Mouse (Mus musculus): ENCODE measurements around the gene Foxa3. TPM values are rescaled to one million over a fixed set of nuclear protein-coding genes. Genes with fewer than 3 reads are reported as not detected.

The Foxa3 gene
- polyA plus RNA-seq, 1 experiment from 2014 or later = not detected

DNA sequence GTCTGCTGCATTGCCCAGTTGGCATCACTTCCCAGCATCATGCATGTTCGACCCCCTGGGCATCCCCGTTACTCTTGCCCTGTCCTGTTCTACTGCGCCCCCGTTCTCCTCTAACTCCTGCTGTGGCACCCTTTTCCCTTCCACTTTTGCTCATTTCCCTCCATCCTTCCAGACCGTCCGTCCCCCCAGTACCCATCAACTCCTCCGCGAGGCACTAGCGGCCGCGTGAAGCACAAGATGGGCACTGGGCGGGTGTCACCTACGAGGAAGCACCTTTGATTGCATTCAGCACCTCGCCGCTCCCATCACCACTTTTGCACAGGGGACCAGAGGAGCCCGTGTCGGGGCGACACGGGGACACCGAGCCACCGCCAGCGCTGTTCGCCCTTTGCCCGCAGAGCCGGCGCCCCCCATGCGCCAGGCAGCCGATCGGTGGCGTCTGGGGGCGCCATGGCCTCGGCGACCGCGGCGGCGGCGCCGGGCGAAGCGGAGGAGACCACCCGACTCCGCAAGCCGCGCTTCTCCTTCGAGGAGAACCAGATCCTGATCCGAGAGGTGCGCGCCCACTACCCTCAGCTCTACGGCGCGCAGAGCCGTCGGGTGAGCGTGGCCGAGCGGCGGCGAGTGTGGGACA is 31.6 kb downstream of the Foxa3 start:
- Histone ChIP-seq H3K27ac (replicated peaks) (0 out of 2 replicates have a peak overlapping the region, but pooled peaks have one; percentile 95), H3K4me2 (replicated peaks) (peak overlapping the region; percentile 87), H3K9ac (replicated peaks) (peak overlapping the region; percentile 59), H3K36me3 (peaks cover 7% of the 10 kb centered on the region; the same call in 1 of the 2 replicates), H3K4me3 (peak overlapping the region; percentile 54), H3K27me3 (peaks cover 11% of the 10 kb centered on the region; the same call in 1 of the 2 replicates), H3K9me3 (no peaks in the 10 kb centered on the region), H3K4me1 (peaks cover 31% of the 10 kb centered on the region)
- WGBS = under 1% methylated on average over 58 of the region's 59 CpGs
- peak; percentile 14; the same call in 1 of the 2 replicates for ATAC-seq (replicated peaks)

DNA sequence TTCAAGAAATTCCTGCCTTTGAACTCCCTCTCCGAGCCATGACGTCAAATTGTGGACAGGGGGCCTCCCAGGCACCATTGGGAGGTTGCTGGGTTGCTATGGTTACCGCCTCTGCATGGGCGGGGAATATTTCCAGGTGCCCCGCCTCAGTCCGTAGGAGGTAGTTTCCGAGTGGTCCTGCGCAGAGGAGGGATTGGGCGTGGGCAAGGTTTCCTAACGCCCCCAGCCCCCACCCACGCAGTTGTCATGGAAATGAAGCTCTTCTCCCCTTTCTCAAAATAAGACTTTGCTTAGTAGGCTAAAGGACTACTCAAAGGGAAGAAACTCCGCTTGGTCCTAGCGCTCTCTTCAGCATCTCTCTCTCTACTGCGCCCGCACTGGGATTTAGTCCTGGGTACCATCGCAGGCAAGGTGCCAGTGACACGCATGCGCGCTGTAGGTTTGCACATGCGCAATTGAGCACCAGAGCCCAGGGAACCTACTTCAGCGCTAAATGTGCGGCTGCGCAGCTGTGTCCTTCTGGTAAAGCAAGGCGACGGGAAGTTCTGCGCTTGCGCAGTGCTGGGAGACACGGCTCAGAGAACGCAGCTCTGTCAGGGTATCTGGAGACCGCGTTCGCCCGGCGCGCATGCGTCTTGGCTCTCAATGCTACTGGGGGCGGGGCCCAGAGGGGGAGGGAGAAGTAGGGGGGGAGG is 32.6 kb downstream of the Foxa3 start, which contains the start of gene Mypop:
Gene Mypop, plus strand, starts transcription at position 645 of the 695 bp plus-strand sequence.
- Histone ChIP-seq H3K27me3 (peaks cover 11% of the 10 kb centered on the region; the same call in 1 of the 2 replicates), H3K27ac (replicated peaks) (peak within 1 kb of the TSS; percentile 95), H3K9me3 (no peaks in the 10 kb centered on the region), H3K4me2 (replicated peaks) (peak within 1 kb of the TSS; percentile 87), H3K36me3 (no peaks in the 10 kb centered on the region), H3K4me1 (peaks cover 31% of the 10 kb centered on the region), H3K4me3 (peak within 1 kb of the TSS; percentile 54), H3K9ac (replicated peaks) (peak within 1 kb of the TSS; percentile 59)
- WGBS = under 1% methylated on average over 37 of the region's 37 CpGs
- ATAC-seq (replicated peaks) = peak; percentile 95

DNA sequence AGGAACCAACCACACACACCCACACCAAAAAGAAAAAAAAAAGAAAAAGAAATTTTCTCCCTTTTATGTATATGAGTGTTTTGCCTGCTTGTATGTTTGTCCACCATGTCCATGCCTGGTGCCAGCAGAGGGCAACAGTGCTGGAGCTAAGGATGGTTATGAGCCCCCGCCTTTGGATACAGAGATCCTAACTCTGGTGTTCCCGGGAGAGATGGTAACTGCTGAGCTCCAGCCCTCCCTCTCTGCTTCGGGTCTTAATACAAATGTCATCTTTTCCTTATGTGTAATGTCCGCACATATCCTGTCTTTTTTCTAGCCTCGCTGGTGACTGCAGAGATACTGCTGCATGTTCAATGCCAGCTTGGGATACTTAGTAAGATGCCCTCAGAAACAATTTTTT is 33.3 kb downstream of the Foxa3 start:
- H3K9ac ChIP-seq (replicated peaks) = peak overlapping the region; percentile 50
- ATAC-seq (replicated peaks) = no peak
- peaks cover 11% of the 10 kb centered on the region; the same call in 1 of the 2 replicates for H3K27me3 ChIP-seq
- H3K4me1 ChIP-seq = peaks cover 28% of the 10 kb centered on the region
- H3K36me3 ChIP-seq = no peaks in the 10 kb centered on the region
- peak overlapping the region; percentile 54 for H3K4me3 ChIP-seq
- H3K4me2 ChIP-seq (replicated peaks) = peak overlapping the region; percentile 67
- peak overlapping the region; percentile 95 for H3K27ac ChIP-seq (replicated peaks)
- no peaks in the 10 kb centered on the region for H3K9me3 ChIP-seq
- 5% methylated on average over 5 of the region's 5 CpGs for WGBS

DNA sequence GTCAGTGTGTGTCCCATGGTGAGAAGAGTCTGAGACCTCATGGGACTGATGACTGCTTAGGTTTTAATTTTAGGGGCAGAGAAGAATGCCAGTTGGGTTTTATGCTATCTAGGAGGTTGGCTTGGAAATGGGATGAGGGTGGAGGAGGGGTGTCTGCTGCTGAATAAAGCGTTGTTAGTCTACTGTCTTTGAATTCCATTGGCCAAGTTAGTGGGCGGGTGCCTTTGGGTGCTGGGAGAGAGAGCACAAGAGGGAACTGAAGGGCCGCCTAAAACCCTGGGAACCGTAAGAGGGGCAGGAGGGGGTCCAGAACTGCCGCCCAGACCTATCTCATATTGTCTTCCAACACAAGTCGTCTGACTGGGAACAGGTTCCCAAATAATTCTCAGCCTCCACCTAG is 34.6 kb downstream of the Foxa3 start:
- Histone ChIP-seq H3K4me2 (replicated peaks) (no peak overlapping the region), H3K9ac (replicated peaks) (no peak overlapping the region), H3K36me3 (no peaks in the 10 kb centered on the region), H3K4me3 (no peak overlapping the region), H3K9me3 (no peaks in the 10 kb centered on the region), H3K27me3 (peaks cover 11% of the 10 kb centered on the region; the same call in 1 of the 2 replicates), H3K4me1 (peaks cover 27% of the 10 kb centered on the region), H3K27ac (replicated peaks) (no peak overlapping the region)
- ATAC-seq (replicated peaks) = no peak
- 67% methylated on average over 6 of the region's 6 CpGs for WGBS

DNA sequence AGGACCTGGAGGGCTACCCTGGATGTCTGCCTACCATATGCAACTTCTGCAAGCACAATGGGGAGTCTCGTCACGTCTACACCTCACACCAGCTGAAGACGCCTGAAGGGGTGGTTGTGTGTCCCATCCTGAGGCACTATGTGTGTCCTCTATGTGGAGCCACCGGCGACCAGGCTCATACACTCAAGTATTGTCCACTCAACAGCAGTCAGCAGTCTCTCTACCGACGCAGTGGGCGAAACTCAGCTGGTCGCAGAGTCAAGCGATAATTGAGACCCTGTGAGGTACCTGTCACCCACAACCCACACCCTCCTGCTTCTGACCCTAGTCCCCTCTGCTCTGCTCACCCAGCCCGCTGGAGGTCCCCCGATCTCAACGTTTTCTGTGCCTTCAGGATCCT is 35.6 kb downstream of the Foxa3 start:
- no peak overlapping the region for H3K9ac ChIP-seq (replicated peaks)
- peaks cover 18% of the 10 kb centered on the region for H3K4me1 ChIP-seq
- H3K4me2 ChIP-seq (replicated peaks) = no peak overlapping the region
- H3K27ac ChIP-seq (replicated peaks) = no peak overlapping the region
- peaks cover 7% of the 10 kb centered on the region; the same call in 1 of the 2 replicates for H3K27me3 ChIP-seq
- 75% methylated on average over 13 of the region's 13 CpGs for WGBS
- ATAC-seq (replicated peaks) = no peak
- no peak overlapping the region for H3K4me3 ChIP-seq
- no peaks in the 10 kb centered on the region for H3K9me3 ChIP-seq
- H3K36me3 ChIP-seq = no peaks in the 10 kb centered on the region

DNA sequence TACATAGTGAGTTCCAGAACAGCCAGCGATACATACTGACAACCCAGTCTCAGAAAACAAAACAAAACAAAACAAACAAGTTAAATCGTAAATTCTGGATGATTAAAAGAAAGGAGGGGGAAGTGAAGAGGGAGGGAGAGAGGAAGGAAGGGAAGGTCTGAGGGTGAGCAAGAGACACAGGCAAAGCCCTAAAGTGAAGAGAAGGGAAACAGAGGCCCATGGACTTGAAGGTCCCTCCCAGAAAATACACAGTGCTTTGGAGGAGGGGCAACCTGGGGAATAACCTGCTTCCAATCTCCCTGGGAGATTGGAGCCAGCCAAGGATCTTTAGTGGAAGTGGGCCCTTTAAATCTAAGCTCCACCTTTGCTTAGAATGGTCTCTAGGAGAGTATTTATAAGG is 36.2 kb downstream of the Foxa3 start, which contains the start of gene Nanos2:
Gene Nanos2, plus strand, starts transcription at position 301 of the 400 bp plus-strand sequence.
- Histone ChIP-seq H3K36me3 (no peaks in the 10 kb centered on the region), H3K9ac (replicated peaks) (no peak within 1 kb of the TSS), H3K27ac (replicated peaks) (no peak within 1 kb of the TSS), H3K27me3 (0 out of 2 replicates have a peak, but pooled peaks cover under 1% of the 10 kb centered on the region), H3K4me3 (no peak within 1 kb of the TSS), H3K4me2 (replicated peaks) (no peak within 1 kb of the TSS), H3K9me3 (no peaks in the 10 kb centered on the region), H3K4me1 (peaks cover 11% of the 10 kb centered on the region)
- WGBS = 72% methylated on average over 2 of the region's 2 CpGs
- no peak for ATAC-seq (replicated peaks)

DNA sequence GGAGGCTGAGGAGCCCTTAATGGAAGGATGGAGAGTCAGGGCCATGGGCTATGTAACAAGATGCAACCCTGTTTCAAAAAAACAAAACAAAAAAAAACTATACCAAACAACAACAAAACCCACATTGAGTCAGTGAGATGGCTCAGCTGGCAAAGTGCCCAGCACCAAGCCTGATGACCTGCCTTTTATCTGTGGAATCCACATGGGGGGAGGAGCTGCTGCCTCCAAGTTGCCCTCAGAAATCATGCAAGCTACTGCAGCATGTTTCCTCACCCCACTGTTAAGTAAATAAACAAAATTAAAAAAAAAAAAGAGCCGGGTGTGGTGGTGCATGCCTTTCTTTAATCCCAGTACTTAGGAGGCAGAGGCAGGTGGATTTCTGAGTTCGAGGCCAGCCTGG is 36.8 kb downstream of the Foxa3 start:
- ATAC-seq (replicated peaks) = no peak
- H3K27ac ChIP-seq (replicated peaks) = no peak overlapping the region
- no peak overlapping the region for H3K9ac ChIP-seq (replicated peaks)
- peaks cover 5% of the 10 kb centered on the region for H3K4me1 ChIP-seq
- H3K9me3 ChIP-seq = no peaks in the 10 kb centered on the region
- H3K27me3 ChIP-seq = no peaks in the 10 kb centered on the region
- H3K4me2 ChIP-seq (replicated peaks) = no peak overlapping the region
- no peaks in the 10 kb centered on the region for H3K36me3 ChIP-seq
- 85% methylated on average over 2 of the region's 2 CpGs for WGBS
- H3K4me3 ChIP-seq = no peak overlapping the region

DNA sequence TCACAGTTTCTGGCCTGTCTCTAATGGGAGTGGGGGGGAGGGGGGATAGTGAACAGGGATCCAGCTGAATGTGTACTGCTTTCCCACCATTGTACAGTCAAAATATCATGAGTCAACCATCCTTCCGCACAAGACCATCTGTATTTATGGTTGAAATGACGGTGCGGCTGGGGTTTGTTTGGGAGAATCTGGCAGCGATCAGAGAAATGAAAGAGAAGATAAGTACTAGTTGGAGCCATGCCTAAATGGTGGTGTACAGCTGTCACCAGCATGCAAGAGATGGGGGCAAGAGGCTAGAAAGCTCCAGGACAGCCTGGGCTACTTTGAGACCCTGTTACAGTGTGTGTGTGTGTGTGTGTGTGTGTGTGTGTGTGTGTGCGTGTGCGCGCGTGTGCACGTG is 45.0 kb downstream of the Foxa3 start:
- H3K4me2 ChIP-seq (replicated peaks) = no peak overlapping the region
- no peak overlapping the region for H3K4me3 ChIP-seq
- 71% methylated on average over 9 of the region's 9 CpGs for WGBS
- H3K27me3 ChIP-seq = no peaks in the 10 kb centered on the region
- no peaks in the 10 kb centered on the region for H3K36me3 ChIP-seq
- H3K27ac ChIP-seq (replicated peaks) = 0 out of 2 replicates have a peak overlapping the region, but pooled peaks have one; percentile 52
- H3K9me3 ChIP-seq = no peaks in the 10 kb centered on the region
- H3K4me1 ChIP-seq = no peaks in the 10 kb centered on the region
- peak; percentile 68 for ATAC-seq (replicated peaks)
- no peak overlapping the region for H3K9ac ChIP-seq (replicated peaks)

DNA sequence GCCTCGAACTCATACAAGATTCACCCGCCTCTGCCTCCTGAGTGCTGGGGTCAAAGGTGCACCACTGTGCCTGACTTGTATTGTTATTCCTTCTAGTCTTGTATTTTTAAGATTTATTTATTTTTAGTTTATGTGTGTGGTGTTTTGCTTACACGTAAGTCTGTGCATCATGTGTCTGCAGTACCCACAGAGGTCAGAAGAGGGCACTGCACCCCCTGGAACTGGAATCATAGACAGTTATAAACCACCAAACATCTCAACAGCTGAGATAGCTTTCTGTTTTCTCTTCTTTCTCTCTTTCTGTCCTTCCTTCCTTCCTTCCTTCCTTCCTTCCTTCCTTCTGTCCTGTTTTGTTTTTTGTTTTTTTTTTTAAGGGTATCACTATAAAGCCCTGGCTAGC is 52.4 kb downstream of the Foxa3 start:
- H3K27ac ChIP-seq (replicated peaks) = no peak overlapping the region
- WGBS = 84% methylated on average over 3 of the region's 3 CpGs
- H3K9ac ChIP-seq (replicated peaks) = no peak overlapping the region
- no peaks in the 10 kb centered on the region for H3K36me3 ChIP-seq
- no peaks in the 10 kb centered on the region for H3K9me3 ChIP-seq
- H3K4me1 ChIP-seq = no peaks in the 10 kb centered on the region
- H3K4me3 ChIP-seq = no peak overlapping the region
- no peaks in the 10 kb centered on the region for H3K27me3 ChIP-seq
- ATAC-seq (replicated peaks) = no peak
- H3K4me2 ChIP-seq (replicated peaks) = no peak overlapping the region

DNA sequence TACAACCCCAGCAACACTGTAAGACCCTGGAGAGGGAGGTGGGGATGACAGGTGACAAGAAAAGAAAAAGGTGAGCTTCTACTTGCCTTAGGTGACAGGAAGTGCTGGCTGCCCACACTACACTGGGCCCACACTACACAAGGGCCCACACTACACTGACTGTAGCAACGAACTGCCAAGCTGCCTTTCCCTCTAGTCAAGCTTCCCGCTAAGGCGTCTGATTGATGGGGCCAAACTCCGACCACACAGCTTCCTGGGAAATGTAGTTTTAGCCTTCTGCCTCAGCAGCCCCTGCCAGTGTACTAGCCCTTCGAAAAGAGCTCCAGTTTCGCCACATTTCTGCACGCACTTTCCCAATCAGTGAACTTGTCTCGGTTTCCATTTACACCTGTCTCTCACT is 55.7 kb downstream of the Foxa3 start:
- ATAC-seq (replicated peaks) = peak; percentile 27
- Histone ChIP-seq H3K9ac (replicated peaks) (no peak overlapping the region), H3K4me3 (no peak overlapping the region), H3K36me3 (no peaks in the 10 kb centered on the region), H3K27me3 (no peaks in the 10 kb centered on the region), H3K4me1 (peaks cover 13% of the 10 kb centered on the region), H3K27ac (replicated peaks) (no peak overlapping the region), H3K9me3 (no peaks in the 10 kb centered on the region), H3K4me2 (replicated peaks) (no peak overlapping the region)
- 12% methylated on average over 8 of the region's 8 CpGs for WGBS

DNA sequence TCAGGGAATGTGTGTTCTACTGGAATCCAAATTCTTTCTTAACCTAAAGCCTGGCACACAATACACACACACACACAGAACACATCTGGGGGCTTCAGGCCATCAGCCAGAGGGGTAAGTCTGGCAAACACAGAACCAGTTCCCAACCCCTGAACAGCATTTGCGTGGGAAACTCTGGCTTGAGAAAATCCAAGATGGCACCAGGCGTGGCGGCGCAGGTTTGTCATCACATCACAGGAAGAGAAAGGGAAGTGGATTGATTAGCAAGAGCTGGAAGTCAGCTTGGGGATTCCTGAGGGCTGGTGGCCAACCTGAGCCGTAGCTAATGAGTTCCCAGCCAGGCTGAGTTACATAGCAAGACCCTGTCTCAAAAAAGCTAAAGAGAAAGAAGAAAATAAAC is 58.0 kb downstream of the Foxa3 start:
- H3K27ac ChIP-seq (replicated peaks) = no peak overlapping the region
- peaks cover 26% of the 10 kb centered on the region for H3K4me1 ChIP-seq
- no peaks in the 10 kb centered on the region for H3K36me3 ChIP-seq
- no peak overlapping the region for H3K4me3 ChIP-seq
- no peaks in the 10 kb centered on the region for H3K27me3 ChIP-seq
- WGBS = 88% methylated on average over 5 of the region's 5 CpGs
- H3K9ac ChIP-seq (replicated peaks) = no peak overlapping the region
- no peak for ATAC-seq (replicated peaks)
- no peak overlapping the region for H3K4me2 ChIP-seq (replicated peaks)
- no peaks in the 10 kb centered on the region for H3K9me3 ChIP-seq

DNA sequence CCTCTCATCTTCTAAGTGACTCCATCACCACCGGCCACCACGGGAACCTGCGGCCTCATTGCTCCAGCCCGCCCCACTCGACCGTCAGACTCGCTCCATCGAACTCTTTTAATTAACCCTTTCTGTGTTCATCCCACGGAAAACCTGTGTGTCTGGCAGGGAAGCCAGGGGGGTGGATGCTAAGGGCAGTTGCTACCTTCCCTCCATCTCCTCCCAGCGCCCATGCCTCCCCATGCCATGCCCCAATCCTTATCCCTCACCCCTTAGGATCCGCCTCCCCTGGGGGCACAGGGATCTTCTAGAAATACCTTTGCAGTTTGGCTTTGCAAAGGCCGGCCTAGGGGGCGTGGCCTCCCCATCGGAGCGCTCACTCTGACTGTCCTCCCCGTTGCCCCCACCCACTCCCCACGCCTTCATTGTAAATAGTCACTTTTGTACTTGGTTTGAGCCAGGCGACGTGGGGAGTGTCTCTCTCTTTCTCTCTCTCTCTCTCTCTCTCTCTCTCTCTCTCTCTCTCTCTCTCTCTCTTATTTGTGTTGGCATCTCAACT is 60.0 kb downstream of the Foxa3 start:
- H3K27ac ChIP-seq (replicated peaks) = no peak overlapping the region
- H3K4me2 ChIP-seq (replicated peaks) = no peak overlapping the region
- H3K36me3 ChIP-seq = no peaks in the 10 kb centered on the region
- H3K27me3 ChIP-seq = no peaks in the 10 kb centered on the region
- H3K9ac ChIP-seq (replicated peaks) = no peak overlapping the region
- ATAC-seq (replicated peaks) = no peak
- WGBS = 3% methylated on average over 19 of the region's 19 CpGs
- H3K9me3 ChIP-seq = no peaks in the 10 kb centered on the region
- H3K4me3 ChIP-seq = no peak overlapping the region
- H3K4me1 ChIP-seq = peaks cover 29% of the 10 kb centered on the region

All from forebrain, embryonic 15.5 days (tissue).